Mouse (Mus musculus) G1E (cell line): Measurements from ENCODE around the gene Tet2.

ENCODE experiments used
- CTCF ChIP-seq: IDR thresholded peaks from 2 replicates; pipeline ENCODE4 v1.5.1; 2012; ENCODE audit warnings: low read depth, low read length, inconsistent platforms, mixed read lengths
- GATA1 ChIP-seq: IDR thresholded peaks from 2 replicates; pipeline ENCODE4 v1.6.1; 2012; ENCODE audit warnings: borderline replicate concordance, low read length, inconsistent platforms, mixed read lengths
- POLR2AphosphoS5 ChIP-seq: IDR thresholded peaks from 2 replicates; pipeline ENCODE4 v1.6.1; 2012; ENCODE audit warnings: low read depth, low read length, inconsistent platforms; ENCODE audit not compliant: insufficient replicate concordance
- TAL1 ChIP-seq: conservative IDR thresholded peaks from 2 replicates; pipeline ENCODE4 v1.6.1; 2012; ENCODE audit warnings: low read depth, low read length, inconsistent platforms, mixed read lengths

DNA sequence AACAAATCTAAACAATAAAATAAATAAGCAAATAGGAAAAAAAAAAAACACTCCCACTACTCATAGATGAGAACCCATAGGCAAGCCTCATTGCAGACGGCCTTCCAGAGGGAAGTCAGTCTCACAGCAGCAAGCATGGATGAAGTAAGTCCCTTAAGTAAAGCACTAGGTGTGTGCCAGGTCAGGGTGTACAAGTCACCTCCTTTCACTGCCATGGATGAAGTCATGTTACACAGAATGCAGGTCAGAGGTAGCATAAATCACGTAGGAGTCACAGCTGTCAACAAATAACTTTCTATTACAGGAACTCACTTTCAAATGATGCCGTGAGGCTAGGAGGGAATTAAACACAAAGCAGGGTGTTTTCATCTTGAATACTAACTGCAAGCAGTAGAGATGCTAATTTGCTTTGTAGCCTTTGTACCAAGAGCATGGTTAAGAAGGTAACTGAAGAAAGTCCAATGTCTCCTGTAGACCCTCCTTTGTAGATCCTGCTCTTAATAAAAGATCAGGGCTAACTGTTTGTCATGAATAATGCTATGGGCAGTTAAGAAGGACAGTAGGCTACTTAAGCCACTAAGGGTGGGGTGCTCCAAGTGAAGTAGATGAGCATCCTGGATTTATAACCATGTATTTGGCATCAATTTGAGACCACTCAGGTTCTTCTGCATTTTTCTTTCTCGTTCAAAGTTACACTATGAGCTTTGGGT, 20.4 kb downstream of the Tet2 start:
- TF ChIP-seq TAL1 (no peak), GATA1 (no peak), CTCF (no peak), POLR2AphosphoS5 (no peak)
